Mouse (Mus musculus): Measurements from ENCODE around the gene Gm11541. TPM values are rescaled to one million over a fixed set of nuclear protein-coding genes. Genes with fewer than 3 reads are reported as not detected.
A peak's percentile ranks its signal among the peaks of the same experiment; 100 is the strongest.

Gene Gm11541
- 0.98 and 1.3 TPM in 2 replicates for polyA plus RNA-seq (2015; fragmentation: Nextera tagmentation; extraction: Ambion mirVana)

- ATAC-seq (ENCODE audit: borderline replicate concordance, extremely low read depth, low FRiP score, low TSS enrichment), result peak; percentile 74; the same call in 1 of the 2 replicates
- peaks cover 11% of the 10 kb centered on the region for H3K27me3 ChIP-seq
- H3K36me3 ChIP-seq, result no peaks in the 10 kb centered on the region
- H3K4me3 ChIP-seq, result no peak within 1 kb of the TSS
- peaks cover 17% of the 10 kb centered on the region for H3K4me1 ChIP-seq
- no peaks in the 10 kb centered on the region for H3K9me3 ChIP-seq
- H3K4me2 ChIP-seq, result no peak within 1 kb of the TSS
- H3K9ac ChIP-seq, result no peak within 1 kb of the TSS
- H3K27ac ChIP-seq, result peak within 1 kb of the TSS; percentile 67
- 51% methylated on average over 5 of the region's 5 CpGs for WGBS
Observed at GRCm38 (mm10) chr11:94704472-94704871, at the start of gene Gm11541. Gene Gm11541, minus strand, starts transcription at chr11:94704499.

- no peak for ATAC-seq (ENCODE audit: borderline replicate concordance, extremely low read depth, low FRiP score, low TSS enrichment)
- WGBS, result 27% methylated on average over 2 of the region's 2 CpGs
Observed at GRCm38 (mm10) chr11:94752946-94753713, 48.8 kb upstream of the Gm11541 start.

GRCm38 (mm10) chr11:94741732-94742272 lies 37.5 kb upstream of the Gm11541 start, which contains the start of gene Cdc34b:
Gene Cdc34b, plus strand, starts transcription at chr11:94741782.
- H3K4me3 ChIP-seq, result no peak within 1 kb of the TSS
- H3K9me3 ChIP-seq, result no peaks in the 10 kb centered on the region
- H3K27ac ChIP-seq, result no peak within 1 kb of the TSS
- H3K4me2 ChIP-seq, result no peak within 1 kb of the TSS
- no peak for ATAC-seq (ENCODE audit: borderline replicate concordance, extremely low read depth, low FRiP score, low TSS enrichment)
- WGBS, result 74% methylated on average over 29 of the region's 29 CpGs
- H3K27me3 ChIP-seq, result no peaks in the 10 kb centered on the region
- no peaks in the 10 kb centered on the region for H3K36me3 ChIP-seq
- H3K9ac ChIP-seq, result no peak within 1 kb of the TSS
- no peaks in the 10 kb centered on the region for H3K4me1 ChIP-seq

More at GRCm38 (mm10) chr11:94752946-94753713, 48.8 kb upstream of the Gm11541 start:
- Histone ChIP-seq H3K27ac (no peak overlapping the region), H3K9ac (no peak overlapping the region), H3K27me3 (no peaks in the 10 kb centered on the region; the same call in 1 of the 2 replicates), H3K4me1 (no peaks in the 10 kb centered on the region), H3K4me2 (no peak overlapping the region), H3K36me3 (no peaks in the 10 kb centered on the region), H3K4me3 (no peak overlapping the region), H3K9me3 (no peaks in the 10 kb centered on the region)

GRCm38 (mm10) chr11:94735746-94736145 lies 31.4 kb upstream of the Gm11541 start:
- H3K4me1 ChIP-seq, result no peaks in the 10 kb centered on the region
- no peak overlapping the region for H3K4me2 ChIP-seq
- no peaks in the 10 kb centered on the region for H3K27me3 ChIP-seq
- H3K36me3 ChIP-seq, result no peaks in the 10 kb centered on the region
- no peaks in the 10 kb centered on the region for H3K9me3 ChIP-seq
- no peak overlapping the region for H3K27ac ChIP-seq
- 66% methylated on average over 2 of the region's 2 CpGs for WGBS
- H3K9ac ChIP-seq, result no peak overlapping the region
- ATAC-seq (ENCODE audit: borderline replicate concordance, extremely low read depth, low FRiP score, low TSS enrichment), result no peak
- no peak overlapping the region for H3K4me3 ChIP-seq

- Histone ChIP-seq H3K27me3 (no peaks in the 10 kb centered on the region), H3K4me3 (no peak overlapping the region), H3K4me2 (no peak overlapping the region), H3K9ac (no peak overlapping the region), H3K36me3 (no peaks in the 10 kb centered on the region), H3K27ac (no peak overlapping the region), H3K9me3 (no peaks in the 10 kb centered on the region), H3K4me1 (no peaks in the 10 kb centered on the region)
- WGBS, result 33% methylated on average over 8 of the region's 8 CpGs
- no peak for ATAC-seq (ENCODE audit: borderline replicate concordance, extremely low read depth, low FRiP score, low TSS enrichment)
Observed at GRCm38 (mm10) chr11:94732773-94733172, 28.5 kb upstream of the Gm11541 start.

GRCm38 (mm10) chr11:94731229-94731628 lies 26.9 kb upstream of the Gm11541 start:
- 79% methylated on average over 12 of the region's 12 CpGs for WGBS
- H3K27ac ChIP-seq, result no peak overlapping the region

GRCm38 (mm10) chr11:94730261-94730660 lies 26.0 kb upstream of the Gm11541 start:
- 18% methylated on average over 5 of the region's 5 CpGs for WGBS
- no peak overlapping the region for H3K4me2 ChIP-seq
- H3K4me1 ChIP-seq, result no peaks in the 10 kb centered on the region
- no peak for ATAC-seq (ENCODE audit: borderline replicate concordance, extremely low read depth, low FRiP score, low TSS enrichment)
- H3K27ac ChIP-seq, result no peak overlapping the region
- no peaks in the 10 kb centered on the region for H3K36me3 ChIP-seq
- no peak overlapping the region for H3K4me3 ChIP-seq
- no peaks in the 10 kb centered on the region for H3K9me3 ChIP-seq
- no peaks in the 10 kb centered on the region for H3K27me3 ChIP-seq
- no peak overlapping the region for H3K9ac ChIP-seq

More at GRCm38 (mm10) chr11:94731229-94731628, 26.9 kb upstream of the Gm11541 start:
- H3K36me3 ChIP-seq, result no peaks in the 10 kb centered on the region
- H3K4me2 ChIP-seq, result no peak overlapping the region
- H3K9me3 ChIP-seq, result no peaks in the 10 kb centered on the region
- no peaks in the 10 kb centered on the region for H3K4me1 ChIP-seq
- no peak for ATAC-seq (ENCODE audit: borderline replicate concordance, extremely low read depth, low FRiP score, low TSS enrichment)
- no peaks in the 10 kb centered on the region for H3K27me3 ChIP-seq
- H3K4me3 ChIP-seq, result no peak overlapping the region
- no peak overlapping the region for H3K9ac ChIP-seq

GRCm38 (mm10) chr11:94729565-94729964 lies 25.3 kb upstream of the Gm11541 start:
- Histone ChIP-seq H3K9me3 (no peaks in the 10 kb centered on the region), H3K9ac (no peak overlapping the region), H3K4me3 (no peak overlapping the region), H3K27ac (no peak overlapping the region), H3K36me3 (no peaks in the 10 kb centered on the region), H3K4me2 (no peak overlapping the region), H3K27me3 (no peaks in the 10 kb centered on the region), H3K4me1 (no peaks in the 10 kb centered on the region)
- ATAC-seq (ENCODE audit: borderline replicate concordance, extremely low read depth, low FRiP score, low TSS enrichment), result no peak
- 32% methylated on average over 4 of the region's 4 CpGs for WGBS

- H3K4me3 ChIP-seq, result no peak overlapping the region
- ATAC-seq (ENCODE audit: borderline replicate concordance, extremely low read depth, low FRiP score, low TSS enrichment), result no peak
- no peak overlapping the region for H3K9ac ChIP-seq
- H3K36me3 ChIP-seq, result no peaks in the 10 kb centered on the region
- H3K4me1 ChIP-seq, result no peaks in the 10 kb centered on the region
- no peak overlapping the region for H3K27ac ChIP-seq
- no peaks in the 10 kb centered on the region for H3K27me3 ChIP-seq
- no peak overlapping the region for H3K4me2 ChIP-seq
- no peaks in the 10 kb centered on the region for H3K9me3 ChIP-seq
- WGBS, result 75% methylated on average over 3 of the region's 3 CpGs
Observed at GRCm38 (mm10) chr11:94728545-94728944, 24.2 kb upstream of the Gm11541 start.

- H3K9me3 ChIP-seq, result no peaks in the 10 kb centered on the region
- H3K4me3 ChIP-seq, result no peak overlapping the region
- no peaks in the 10 kb centered on the region for H3K36me3 ChIP-seq
- whole genome bisulfite sequencing, result 85% methylated on average over 3 of the region's 3 CpGs
- H3K4me2 ChIP-seq, result no peak overlapping the region
- H3K27me3 ChIP-seq, result no peaks in the 10 kb centered on the region
- H3K27ac ChIP-seq, result no peak overlapping the region
- H3K9ac ChIP-seq, result no peak overlapping the region
- H3K4me1 ChIP-seq, result no peaks in the 10 kb centered on the region
- ATAC-seq (ENCODE audit: borderline replicate concordance, extremely low read depth, low FRiP score, low TSS enrichment), result no peak
Observed at GRCm38 (mm10) chr11:94727306-94727705, 23.0 kb upstream of the Gm11541 start.

- Histone ChIP-seq H3K4me3 (no peak overlapping the region), H3K27me3 (peaks cover 3% of the 10 kb centered on the region; the same call in 1 of the 2 replicates), H3K4me2 (no peak overlapping the region), H3K9me3 (no peaks in the 10 kb centered on the region), H3K4me1 (peaks cover 17% of the 10 kb centered on the region), H3K9ac (no peak overlapping the region), H3K27ac (no peak overlapping the region), H3K36me3 (no peaks in the 10 kb centered on the region)
- WGBS, result 75% methylated on average over 2 of the region's 2 CpGs
- ATAC-seq (ENCODE audit: borderline replicate concordance, extremely low read depth, low FRiP score, low TSS enrichment), result no peak
Observed at GRCm38 (mm10) chr11:94719216-94719615, 14.9 kb upstream of the Gm11541 start.
